Mouse (Mus musculus) heart, adult 8-10 months (tissue): ENCODE results near the gene Grm1. TPM values are rescaled to one million over a fixed set of nuclear protein-coding genes. Genes with fewer than 3 reads are reported as not detected.

ENCODE experiments used
- DNase-seq: peaks from one replicate; pipeline ENCODE4 v3.0.0; 2022; ENCODE audit warnings: low spot score
- total RNA-seq, 4 experiments: library from RNA; stranded (reverse); gene quantifications; 2 replicates each; pipeline ENCODE4 v1.2.4; 2022

Gene Grm1
- total RNA-seq, 4 experiments from 2014 or later, result 13.5 to 17.3 (median 15.3) TPM

DNA sequence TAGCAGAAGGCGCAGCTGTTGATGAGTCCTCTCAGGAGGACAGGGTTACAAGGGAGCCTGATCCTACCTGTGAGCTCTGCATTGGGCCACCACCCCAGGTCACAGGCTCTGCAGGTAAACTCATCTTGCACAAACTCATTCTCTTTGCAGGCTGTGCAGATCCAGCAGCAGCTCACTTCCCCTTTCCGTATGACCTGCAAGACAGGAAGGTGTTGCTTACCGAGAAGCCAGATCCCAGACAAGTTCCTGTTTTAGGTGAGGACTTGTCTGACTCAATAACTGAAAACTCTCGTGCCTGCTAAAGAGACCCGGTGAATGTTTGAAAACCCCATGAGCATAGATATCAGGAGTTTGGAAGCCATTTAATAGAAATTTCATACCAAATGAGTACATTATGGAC is 349.1 kb downstream of the Grm1 start:
- no peak for DNase-seq

DNA sequence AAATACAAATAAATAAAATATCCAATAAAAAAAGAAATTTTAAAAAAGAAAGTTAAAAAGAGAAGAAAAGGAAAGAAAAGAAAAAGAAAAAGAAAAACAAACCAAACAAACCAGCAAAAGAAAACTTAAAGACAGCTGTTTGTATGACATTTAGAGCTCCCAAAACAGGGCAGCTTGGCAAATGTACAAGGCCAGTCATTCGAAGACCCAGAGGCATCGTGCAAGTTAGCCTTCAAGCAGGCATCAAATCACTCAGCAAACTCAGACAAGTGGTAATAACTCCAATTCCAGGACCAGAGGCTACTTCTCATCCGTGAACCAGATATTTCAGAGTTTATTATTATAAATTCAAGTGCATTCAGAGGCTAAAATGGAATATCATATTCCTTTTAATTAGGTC is 355.7 kb downstream of the Grm1 start:
- no peak for DNase-seq

GRCm38 (mm10) chr10:10710837-10711236 is 371.3 kb downstream of the Grm1 start:
- no peak for DNase-seq

GRCm38 (mm10) chr10:10710359-10710758 is 371.8 kb downstream of the Grm1 start:
- no peak for DNase-seq

- DNase-seq, result no peak
Observed at GRCm38 (mm10) chr10:10708031-10708430, 374.1 kb downstream of the Grm1 start.

GRCm38 (mm10) chr10:10701326-10701725 is 380.8 kb downstream of the Grm1 start:
- DNase-seq, result no peak

DNA sequence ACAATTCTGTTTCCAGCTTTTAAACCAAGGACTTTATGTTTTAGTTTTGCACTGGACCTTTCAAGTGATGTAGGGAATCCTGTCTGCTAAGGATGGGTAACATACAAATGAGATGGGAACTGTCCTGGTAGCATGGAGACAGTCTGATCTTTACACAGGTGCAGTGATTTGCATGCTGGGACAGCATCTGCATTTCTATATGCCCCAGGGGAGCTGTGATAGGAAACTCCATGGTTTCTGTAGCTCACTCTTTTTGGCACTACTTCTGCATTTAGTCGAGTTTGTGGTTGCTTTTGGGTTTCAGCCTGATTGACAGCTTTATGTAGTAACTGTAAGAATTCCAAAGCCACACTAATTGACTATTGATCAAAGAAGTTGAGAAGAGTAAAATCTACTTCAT is 381.3 kb downstream of the Grm1 start:
- DNase-seq, result no peak

- DNase-seq, result no peak
Observed at GRCm38 (mm10) chr10:10697497-10697896, 384.7 kb downstream of the Grm1 start.

GRCm38 (mm10) chr10:10689668-10690223 is 392.4 kb downstream of the Grm1 start:
- no peak for DNase-seq

GRCm38 (mm10) chr10:10688907-10689667 is 393.1 kb downstream of the Grm1 start:
- no peak for DNase-seq

DNA sequence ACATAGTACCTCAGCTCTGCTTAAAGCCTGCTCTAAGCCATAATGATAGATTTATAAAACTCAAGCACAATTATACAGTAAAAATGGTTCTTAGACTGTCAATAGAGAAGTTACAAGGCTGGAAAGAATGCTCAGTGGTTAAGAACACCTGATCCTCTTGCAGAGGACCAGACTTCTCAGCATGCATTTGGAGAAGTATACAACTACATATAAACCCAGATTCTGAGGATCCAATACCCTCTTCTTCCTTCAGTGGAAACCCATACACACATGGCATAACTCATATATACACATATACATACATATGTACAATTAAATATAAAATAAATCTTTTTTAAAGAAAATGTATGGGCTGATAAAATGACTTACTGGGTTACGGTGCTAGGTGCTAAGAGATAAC is 401.1 kb downstream of the Grm1 start, which contains the start of gene Gm10944:
Gm10944 (plus strand) TSS at position 301 of the 400 bp plus-strand sequence.
- DNase-seq, result no peak

GRCm38 (mm10) chr10:10659976-10660375 is 422.2 kb downstream of the Grm1 start:
- no peak for DNase-seq

DNA sequence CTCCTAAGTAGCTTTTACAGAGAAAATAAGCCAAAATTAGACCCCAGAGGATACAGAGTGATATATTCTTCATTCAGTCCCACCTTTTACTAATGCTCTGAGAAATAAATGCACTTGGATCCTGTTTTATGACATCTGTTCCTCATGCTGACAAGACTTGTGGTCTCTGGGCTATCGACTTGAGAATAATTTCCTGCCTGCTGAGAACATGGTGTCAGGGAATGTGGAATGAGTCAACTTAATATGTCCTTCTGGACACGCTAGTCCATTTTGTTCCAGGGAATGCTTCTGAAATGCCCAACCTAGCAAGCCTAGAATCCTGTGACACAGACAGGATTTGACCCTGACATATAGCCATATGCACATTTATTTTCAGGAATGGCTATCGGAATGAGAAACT is 423.0 kb downstream of the Grm1 start:
- DNase-seq, result no peak

GRCm38 (mm10) chr10:10656621-10657020 is 425.5 kb downstream of the Grm1 start:
- DNase-seq, result no peak

DNA sequence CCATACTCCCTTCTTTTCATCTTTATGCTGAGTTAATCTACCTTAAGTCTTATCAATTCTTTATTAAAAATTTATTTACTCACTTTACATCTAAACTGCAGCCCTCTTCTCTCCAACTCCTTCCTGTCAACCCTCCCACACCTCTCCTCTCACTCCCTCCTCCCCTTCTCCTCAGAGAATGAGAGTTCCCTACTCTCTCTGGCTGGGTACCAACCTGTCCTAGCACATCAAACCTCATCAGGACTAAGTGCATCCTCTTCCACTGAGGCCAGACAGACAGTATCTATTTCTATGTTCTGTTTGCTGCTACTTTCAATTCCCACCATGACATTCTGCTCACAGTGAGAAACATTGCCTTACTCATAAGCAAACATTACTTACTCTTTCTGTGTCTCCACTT is 426.2 kb downstream of the Grm1 start:
- no peak for DNase-seq

Other genes with a start within 250 kb of the Grm1 start
- gene Shprh, start 67.1 kb upstream of the Grm1 start, total RNA-seq, result 10 to 100 TPM in 3 of 4 experiments, 1 to 10 TPM in 1; 9.8 to 11.6 (median 10.8) TPM
- 10 to 100 TPM; 21.6 to 28.6 (median 24.9) TPM for gene Fbxo30, start 199.0 kb upstream of the Grm1 start, total RNA-seq